Comparison of ENCODE assay signal across 9 mouse cellular contexts in the genomic region with DNA sequence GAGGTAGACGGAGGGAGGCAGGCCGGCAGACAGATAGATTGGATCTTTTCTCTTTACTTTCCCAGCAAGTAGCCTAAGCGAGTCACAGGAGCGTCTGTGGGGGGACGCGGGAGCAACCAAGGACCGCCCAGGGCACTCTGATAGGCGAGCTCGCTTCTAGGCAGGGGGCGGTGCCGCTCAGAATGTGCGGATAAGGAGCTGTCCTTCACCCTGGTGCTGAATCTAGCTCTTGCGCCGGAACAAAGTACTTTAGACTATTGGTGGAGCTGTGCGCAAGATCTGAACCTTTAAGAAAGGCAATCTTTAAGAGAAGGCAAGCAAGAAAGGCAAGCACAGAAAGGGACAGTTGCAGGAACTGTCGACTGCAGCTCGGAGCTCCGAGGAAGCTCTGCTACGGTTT. TPM values are rescaled to one million over a fixed set of nuclear protein-coding genes. Genes with fewer than 3 reads are reported as not detected.
DNase-seq lines count a peak whose midpoint lies in the region; ATAC-seq and TF ChIP-seq lines count a peak whose summit lies in the region.
"Had no signal": no experiment of that assay in that cellular context is flagged by ENCODE, and none has a peak within 500 bp of the region (broad histone marks: within the 10 kb centered on the region; RNA-seq: fewer than 3 reads in every experiment).

No protein-coding gene starts in this region.

- no peak overlapping the region for H3K9ac ChIP-seq in intestine, postnatal 0 days (ENCODE audit: low read depth, low read length)

- no peak for ATAC-seq in intestine, postnatal 0 days

- no peak for TF ChIP-seq CTCF in cerebellum, adult 2 months (IDR thresholded peaks at IDR 0.05; ENCODE audit: borderline replicate concordance, insufficient read depth, low read depth, low read length)
- peak; percentile 39; the same call in 1 of the 2 replicates for TF ChIP-seq CTCF in intestine, postnatal 0 days (IDR thresholded peaks at IDR 0.05; ENCODE audit: low read depth)

- 0 out of 2 replicates have a peak overlapping the region, but pooled peaks have one; percentile 9 for H3K4me2 ChIP-seq in intestine, postnatal 0 days (replicated peaks; ENCODE audit: low read depth)
- no peak overlapping the region for H3K4me2 ChIP-seq in myocyte (ENCODE audit: low read depth)

- no peak overlapping the region for H3K27ac ChIP-seq in cerebellum, adult 2 months (ENCODE audit: insufficient read depth, low read length)
- no peak overlapping the region for H3K27ac ChIP-seq in intestine, postnatal 0 days (ENCODE audit: low read depth, low read length)
- H3K27ac ChIP-seq: macrophage had no signal

- no peaks in the 10 kb centered on the region for H3K36me3 ChIP-seq in intestine, postnatal 0 days (ENCODE audit: control insufficient read depth, insufficient read depth)
- H3K36me3 ChIP-seq in myocyte (ENCODE audit: control insufficient read depth, insufficient read depth): no peaks in the 10 kb centered on the region

- no peak for TF ChIP-seq POLR2A in cerebellum, adult 2 months (IDR thresholded peaks at IDR 0.05; ENCODE audit: borderline replicate concordance, insufficient read depth, low read length)
- no peak for TF ChIP-seq POLR2A in myocyte (IDR thresholded peaks at IDR 0.05; ENCODE audit: insufficient read length, low read depth)

- H3K9me3 ChIP-seq in intestine, postnatal 0 days (ENCODE audit: control insufficient read depth): no peaks in the 10 kb centered on the region

- intact Hi-C loops in left cerebral cortex, postnatal 4 days (cut with DNase I): no loop called here

- no peaks in the 10 kb centered on the region for H3K79me2 ChIP-seq in myocyte (ENCODE audit: control insufficient read depth, insufficient read depth)

- peak overlapping the region; percentile 36 for H3K4me3 ChIP-seq in cerebellum, adult 2 months (replicated peaks; ENCODE audit: insufficient read depth, low read depth, low read length)
- no peak overlapping the region for H3K4me3 ChIP-seq in intestine, postnatal 0 days (ENCODE audit: low read depth, low read length)
- H3K4me3 ChIP-seq in myocyte: no peak overlapping the region

- peak; percentile 9 for DNase-seq in kidney, adult 18-20 months
- no peak for DNase-seq in kidney, adult 11 months
- DNase-seq in cerebellum, adult 2 months: peak; percentile 10 to 17
- peak; percentile 91 for DNase-seq in forelimb bud, embryonic 11.5 days (ENCODE audit: low read depth, low spot score)
- DNase-seq in left cerebral cortex, postnatal 4 days: peak; percentile 66
- DNase-seq in testis, postnatal 14 days (ENCODE audit: low spot score): peak; percentile 59

- H3ac ChIP-seq in myocyte (ENCODE audit: control insufficient read depth, insufficient read length): no peak overlapping the region

- WGBS in cerebellum, adult 2 months: under 1% methylated on average over 19 of the region's 19 CpGs
- 3% methylated on average over 19 of the region's 19 CpGs for WGBS in intestine, postnatal 0 days

- H3K4me1 ChIP-seq in cerebellum, adult 2 months (ENCODE audit: control insufficient read depth, insufficient read depth, low read length): no peaks in the 10 kb centered on the region
- no peaks in the 10 kb centered on the region for H3K4me1 ChIP-seq in intestine, postnatal 0 days (replicated peaks; ENCODE audit: control insufficient read depth, insufficient read depth, low read length)

- no peaks in the 10 kb centered on the region for H3K27me3 ChIP-seq in cerebellum, adult 2 months (ENCODE audit: control insufficient read depth, insufficient read depth, low read length)
- no peaks in the 10 kb centered on the region for H3K27me3 ChIP-seq in intestine, postnatal 0 days (replicated peaks; ENCODE audit: control insufficient read depth, insufficient read depth, low read length)
- no peaks in the 10 kb centered on the region for H3K27me3 ChIP-seq in myocyte (ENCODE audit: control insufficient read depth, insufficient read depth, insufficient read length)

TF ChIP-seq in myocyte, 11 proteins besides CTCF, POLR2A, EP300 and RAD21:
- TF ChIP-seq REST (IDR thresholded peaks at IDR 0.05; ENCODE audit: insufficient read depth, insufficient read length) (peak; percentile 72), MYOG (IDR thresholded peaks at IDR 0.05; ENCODE audit: control insufficient read depth in 1 of 3, insufficient read depth in 1 of 3, insufficient read length in 2 of 3, low read depth in 2 of 3) (no peak), E2F4 (IDR thresholded peaks at IDR 0.05; ENCODE audit: insufficient read depth) (no peak)

RNA-seq across cellular contexts. Expression of gene Cntnap5b, which starts 0.4 kb away (rescaled TPM):
- polyA plus RNA-seq in cerebellum, adult 2 months (2012; rRNA removed): 6.6 and 6.7 TPM in 2 replicates
- polyA plus RNA-seq in intestine, postnatal 0 days (2015; fragmentation: Nextera tagmentation; extraction: Ambion mirVana): not detected in 2 replicates
- 10 to 100 TPM; 15.0 to 17.9 TPM for total RNA-seq in left cerebral cortex, postnatal 4 days (2021)
- polyA plus RNA-seq in myocyte (2012; fragmentation: generic; extraction: Trizol): not detected
- polyA plus RNA-seq: macrophage had no signal
